Mouse (Mus musculus) c-Kit-positive CD71-negative TER-119-negative erythroid progenitor cells, embryonic 14.5 days (primary cell): ENCODE results near the gene Qk.

Experiments used
- DNase-seq: peaks from one replicate; pipeline ENCODE4 v3.0.0-alpha.2; 2013; ENCODE audit warnings: low read depth

Qk gene

GRCm38 (mm10) chr17:10240081-10240480 lies 79.6 kb downstream of the Qk start:
- DNase-seq, result no peak

GRCm38 (mm10) chr17:10236595-10236994 lies 83.1 kb downstream of the Qk start:
- no peak for DNase-seq

GRCm38 (mm10) chr17:10232406-10232805 lies 87.2 kb downstream of the Qk start:
- DNase-seq, result no peak

DNA sequence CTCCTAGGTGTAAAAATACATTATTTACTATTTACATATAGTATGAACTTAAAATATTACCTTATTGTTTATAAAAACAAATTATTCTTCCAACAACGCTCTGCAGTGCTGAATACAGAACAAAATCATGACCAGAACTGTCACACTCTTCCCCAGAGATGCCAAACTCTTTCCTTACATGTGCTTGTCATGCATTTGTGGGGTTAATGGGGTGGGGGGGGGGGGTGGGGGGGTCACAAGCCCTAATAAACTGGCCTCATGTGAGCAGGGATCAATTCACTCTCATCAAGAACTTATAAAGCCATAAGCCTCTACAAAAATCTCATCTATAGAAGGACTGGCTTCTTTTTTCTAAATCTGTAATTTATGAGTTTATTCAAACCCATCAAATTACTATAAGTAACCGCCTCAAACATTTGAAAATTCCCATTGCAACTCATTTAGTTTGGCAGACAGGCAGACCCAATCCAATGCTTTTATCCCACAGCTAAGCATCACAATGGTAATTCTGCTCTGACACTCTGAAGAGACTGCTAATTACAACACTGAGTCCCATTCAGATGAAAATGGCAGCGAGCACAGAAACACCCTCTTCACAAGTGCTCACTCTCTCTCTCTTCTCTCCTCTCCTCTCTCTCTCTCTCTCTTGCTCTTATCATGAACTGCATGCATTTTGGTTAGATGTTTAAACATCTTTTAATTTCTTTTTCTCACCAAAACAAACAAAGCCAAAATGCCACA lies 91.7 kb downstream of the Qk start:
- no peak for DNase-seq

DNA sequence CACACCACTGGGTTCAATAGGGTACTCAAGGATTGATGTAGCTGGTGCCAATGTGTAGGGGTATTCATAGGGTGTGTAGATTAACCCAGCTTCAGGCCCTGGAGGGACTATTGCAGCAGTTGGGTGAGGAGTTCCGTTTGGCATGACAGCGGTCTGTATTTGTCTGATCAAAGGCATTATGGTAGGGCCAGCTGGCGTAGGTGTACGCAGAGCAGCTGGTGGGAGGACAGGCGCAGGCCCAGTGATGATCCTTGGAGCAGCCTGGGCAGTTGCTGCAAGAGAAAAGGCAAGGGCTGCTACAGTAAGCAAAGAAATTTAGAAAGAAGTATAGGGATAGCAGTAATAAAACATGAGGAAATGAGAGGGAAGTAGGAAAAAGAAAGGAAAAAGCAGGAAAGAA lies 103.5 kb downstream of the Qk start:
- DNase-seq, result no peak

DNA sequence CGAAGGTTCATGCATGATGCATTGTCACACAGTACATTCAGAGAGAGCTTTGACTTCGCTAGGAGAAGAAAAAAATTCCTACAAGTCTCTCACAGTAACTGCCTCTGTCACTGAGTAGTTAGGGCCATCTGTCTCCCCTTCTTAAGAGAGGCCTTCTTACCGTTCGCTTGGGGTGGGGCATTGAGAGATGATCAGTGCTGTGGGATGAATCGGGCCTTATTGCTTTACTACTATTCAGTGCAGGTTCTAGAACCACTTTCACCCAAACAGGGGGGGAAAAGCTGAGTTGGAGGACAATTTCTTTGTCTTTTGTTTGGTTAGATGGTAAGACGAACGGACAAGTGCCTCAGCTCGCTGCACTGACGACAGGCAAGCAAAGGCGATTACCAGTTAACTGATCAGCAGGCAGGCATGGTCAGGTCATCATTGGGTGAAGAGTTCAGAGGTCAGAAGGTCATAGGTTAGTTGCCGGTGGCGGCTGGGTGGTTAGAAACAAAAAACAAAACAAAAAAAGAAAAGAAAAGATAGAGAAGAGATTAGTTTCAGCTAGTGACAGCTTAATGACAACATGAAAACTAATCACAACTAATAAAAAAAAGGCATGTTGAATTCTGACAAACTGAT lies 110.4 kb downstream of the Qk start:
- no peak for DNase-seq

- DNase-seq, result no peak
These were observed 121.0 kb downstream of the Qk start for GRCm38 (mm10) chr17:10198662-10199061.

DNA sequence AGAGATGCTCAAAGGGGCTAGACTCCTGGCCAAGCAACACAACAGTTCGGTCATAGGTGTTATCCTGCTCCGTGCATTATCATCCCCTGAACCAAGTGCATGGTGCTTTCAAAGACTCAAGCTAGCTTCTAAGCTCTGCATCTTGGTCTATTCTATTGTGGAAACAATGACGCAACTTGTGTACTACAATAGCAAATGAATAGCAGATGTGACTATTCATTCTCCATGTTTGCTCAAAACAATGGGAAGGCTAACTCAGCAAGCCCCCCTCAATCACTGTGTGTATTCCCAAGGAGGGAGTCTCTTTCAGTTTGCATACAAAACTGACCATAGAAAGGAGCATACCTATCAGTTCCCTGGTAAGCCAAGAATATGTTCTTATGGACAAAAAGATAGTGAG lies 121.4 kb downstream of the Qk start:
- no peak for DNase-seq

- DNase-seq, result no peak
These were observed 124.0 kb downstream of the Qk start for GRCm38 (mm10) chr17:10195703-10196102.

DNA sequence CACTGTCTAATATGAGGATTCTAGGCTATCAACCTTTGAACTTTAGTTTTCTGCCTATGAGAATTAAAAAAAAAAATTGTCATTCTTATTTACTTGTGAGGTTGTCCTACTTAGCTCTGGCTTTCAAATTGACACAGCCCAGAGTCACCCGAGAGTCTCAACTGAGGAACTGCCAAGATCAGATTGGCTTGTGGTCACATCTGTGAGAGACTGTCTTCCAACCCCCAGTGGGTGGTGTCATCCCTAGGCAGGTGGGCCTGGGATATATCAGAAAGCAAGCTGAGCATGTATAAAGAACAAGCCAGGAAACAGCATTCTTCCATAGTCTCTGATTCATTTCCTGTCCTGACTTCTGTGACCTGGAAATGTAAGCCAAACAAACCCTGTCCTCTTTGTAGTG lies 128.8 kb downstream of the Qk start:
- DNase-seq, result no peak

GRCm38 (mm10) chr17:10188481-10188880 lies 131.2 kb downstream of the Qk start:
- DNase-seq, result no peak

DNA sequence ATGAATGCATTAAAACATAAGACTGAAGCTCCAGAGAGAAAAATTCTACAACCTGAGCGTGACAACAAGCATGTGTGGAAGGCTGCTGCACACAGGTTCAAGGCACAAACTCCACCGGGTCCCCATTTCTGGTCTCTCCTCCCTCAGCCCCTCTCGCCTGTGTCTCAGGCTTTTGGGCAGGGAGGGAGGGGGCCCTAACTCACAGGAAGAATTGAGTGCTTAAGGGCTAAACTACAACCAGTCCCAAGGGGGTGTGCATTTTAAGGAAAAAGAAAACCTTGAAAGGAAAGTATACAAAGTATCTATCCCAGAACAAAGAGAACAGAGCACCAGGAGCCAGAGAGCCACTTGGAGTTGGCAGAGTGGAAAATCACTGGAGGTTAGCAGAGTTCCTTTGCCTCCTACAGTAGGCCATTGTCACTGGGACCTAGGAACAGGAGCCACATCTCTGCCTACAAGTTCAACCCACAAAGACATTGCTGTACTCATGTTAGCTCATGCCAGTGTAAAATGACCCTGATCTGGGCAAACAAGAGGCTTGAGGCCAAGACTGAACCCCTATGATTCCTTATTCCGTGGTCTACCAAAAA lies 132.1 kb downstream of the Qk start:
- DNase-seq, result no peak

DNA sequence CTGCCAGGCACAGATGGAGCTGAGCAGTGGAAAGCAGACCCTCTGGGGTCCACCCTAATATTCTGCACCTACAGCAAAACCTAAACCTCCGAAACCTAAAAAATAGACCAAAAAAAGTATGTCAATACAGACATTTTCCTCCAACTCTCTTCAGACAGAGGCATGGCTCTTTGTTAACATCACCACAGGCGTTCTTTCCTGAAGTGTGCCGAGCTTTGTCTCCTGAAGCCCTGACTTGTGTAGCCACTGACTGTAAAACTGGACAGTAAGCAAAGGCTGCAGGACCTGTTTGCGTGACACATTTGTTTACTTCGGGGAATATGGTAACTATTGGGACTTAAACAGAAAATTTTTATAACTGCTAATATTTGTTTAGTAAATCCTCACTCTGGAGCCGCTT lies 137.9 kb downstream of the Qk start:
- no peak for DNase-seq

GRCm38 (mm10) chr17:10177096-10177495 lies 142.6 kb downstream of the Qk start:
- no peak for DNase-seq

- no peak for DNase-seq
These were observed 158.4 kb downstream of the Qk start for GRCm38 (mm10) chr17:10161258-10161657.

GRCm38 (mm10) chr17:10160415-10160814 lies 159.2 kb downstream of the Qk start:
- no peak for DNase-seq

DNA sequence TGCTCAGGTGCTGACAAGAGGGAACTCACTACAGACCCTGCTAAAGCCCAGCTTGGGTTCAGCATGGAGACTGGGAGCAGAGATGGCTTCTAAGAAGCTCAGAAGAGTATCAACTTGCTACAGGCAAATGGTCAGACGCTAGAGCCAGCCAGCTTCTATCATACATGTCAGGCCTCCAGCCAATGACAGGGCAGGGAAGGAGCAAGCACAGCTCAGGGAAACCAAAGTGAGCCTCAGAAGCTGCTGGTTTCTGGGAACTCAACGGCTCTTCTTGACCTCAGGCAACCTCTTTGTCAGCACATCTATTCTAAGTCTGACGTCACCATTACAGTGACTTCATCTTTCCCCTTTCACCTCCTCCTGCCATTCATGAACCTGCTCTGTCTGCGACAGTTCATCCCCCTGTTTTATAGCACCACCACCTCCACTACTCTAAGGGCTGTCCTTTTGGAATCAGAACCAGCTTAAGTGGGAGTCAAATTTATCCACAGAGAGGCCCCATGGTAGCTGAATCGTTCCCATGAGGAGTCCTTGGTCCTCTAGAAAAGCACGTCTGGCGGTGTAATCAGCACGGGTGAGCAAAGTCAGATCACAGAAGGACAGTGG lies 166.7 kb downstream of the Qk start:
- DNase-seq, result no peak
